27 mouse cellular contexts compared by ENCODE assay signal in genomic region chr10:61334545-61334944, GRCm38 (mm10). TPM values are rescaled to one million over a fixed set of nuclear protein-coding genes. Genes with fewer than 3 reads are reported as not detected.
"Had no signal": no experiment of that assay in that cellular context is flagged by ENCODE, and none has a peak within 500 bp of the region (broad histone marks: within the 10 kb centered on the region; RNA-seq: fewer than 3 reads in every experiment).

No protein-coding gene starts in this region.

- H3K4me3 ChIP-seq: liver, embryonic 13.5 days; midbrain, embryonic 12.5 days; neural tube, embryonic 12.5 days; neural tube, embryonic 15.5 days; stomach, embryonic 15.5 days had no signal

- H3K27ac ChIP-seq: liver, embryonic 13.5 days; macrophage; midbrain, embryonic 12.5 days; neural tube, embryonic 12.5 days; neural tube, embryonic 15.5 days; stomach, embryonic 15.5 days had no signal

- DNase-seq: kidney, adult 18-20 months; kidney, adult 9 months; kidney, postnatal 14 days; kidney, postnatal 4 days; liver, embryonic 13.5 days; lung, embryonic 14.5 days; right cerebral cortex, adult 18-20 months; right cerebral cortex, postnatal 14 days; right cerebral cortex, postnatal 4 days; spleen, adult 18-20 months; thymus, postnatal 36 days had no signal

- H3K27me3 ChIP-seq: liver, embryonic 13.5 days; midbrain, embryonic 12.5 days; neural tube, embryonic 12.5 days; neural tube, embryonic 15.5 days; stomach, embryonic 15.5 days had no signal

- H3K4me1 ChIP-seq: liver, embryonic 13.5 days; midbrain, embryonic 12.5 days; neural tube, embryonic 12.5 days; stomach, embryonic 15.5 days had no signal

- ATAC-seq: intestine, embryonic 16.5 days; lung, postnatal 0 days; midbrain, embryonic 16.5 days had no signal

- H3K36me3 ChIP-seq: liver, embryonic 13.5 days; midbrain, embryonic 12.5 days; neural tube, embryonic 12.5 days had no signal

- H3K9ac ChIP-seq: liver, embryonic 13.5 days; lung, embryonic 14.5 days; midbrain, embryonic 12.5 days; neural tube, embryonic 12.5 days; neural tube, embryonic 15.5 days; stomach, embryonic 15.5 days had no signal

- H3K4me2 ChIP-seq: liver, embryonic 13.5 days; lung, embryonic 14.5 days; midbrain, embryonic 12.5 days; neural tube, embryonic 12.5 days; neural tube, embryonic 15.5 days; stomach, embryonic 15.5 days had no signal

- H3K9me3 ChIP-seq: liver, embryonic 13.5 days; midbrain, embryonic 12.5 days; neural tube, embryonic 12.5 days; neural tube, embryonic 15.5 days; stomach, embryonic 15.5 days had no signal

RNA-seq across cellular contexts. Expression of gene Prf1, which starts 36.9 kb away (rescaled TPM):
- total RNA-seq: layer of hippocampus, adult 18-20 months; layer of hippocampus, postnatal 14 days; left cerebral cortex, adult 8-10 months; left cerebral cortex, postnatal 14 days had no signal
- polyA plus RNA-seq: kidney, embryonic 16.5 days; limb, embryonic 11.5 days; limb, embryonic 14.5 days; liver, embryonic 13.5 days; lung, embryonic 14.5 days; macrophage; midbrain, embryonic 12.5 days; midbrain, embryonic 16.5 days; neural tube, embryonic 12.5 days; neural tube, embryonic 15.5 days had no signal

RNA-seq across cellular contexts. Expression of gene Pald1, which starts 48.8 kb away (rescaled TPM):
- total RNA-seq: megakaryocyte-erythroid progenitor cell, adult 5-6 weeks had no signal
